Mouse (Mus musculus) fibroblast of lung, adult 2 months (primary cell): ENCODE measurements at regions not wholly inside any gene's neighbourhood (a gene's known extent, or its start where the extent isn't known, plus 50 kb on each side); places are given as distances from the start of the nearest gene placed in this dataset.
A peak's percentile ranks its signal among the peaks of the same experiment; 100 is the strongest.

Experiments
- DNase-seq: peaks from one replicate; pipeline ENCODE4 v3.0.0-alpha.2; 2011; ENCODE audit warnings: low read depth

DNA sequence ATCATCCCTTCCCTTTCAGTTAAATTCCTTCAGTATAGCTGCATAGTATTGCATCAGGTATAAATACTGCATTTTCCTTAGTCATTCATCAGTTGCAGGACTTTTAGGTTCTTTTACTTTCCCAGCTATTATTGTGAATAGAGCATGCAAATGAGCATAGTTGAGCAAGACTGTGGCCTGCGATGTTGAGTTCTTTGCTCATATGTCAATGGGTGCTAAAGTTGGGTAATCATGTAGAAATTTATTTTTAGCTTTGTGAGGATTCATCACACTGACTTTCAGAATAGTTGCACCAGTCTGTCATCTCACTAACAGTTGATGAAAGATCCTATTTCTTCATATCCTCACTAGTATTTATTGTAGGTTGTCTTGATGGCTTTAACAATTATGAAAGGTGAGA is 380.3 kb upstream of the Arrdc3 start:
- no peak for DNase-seq

DNA sequence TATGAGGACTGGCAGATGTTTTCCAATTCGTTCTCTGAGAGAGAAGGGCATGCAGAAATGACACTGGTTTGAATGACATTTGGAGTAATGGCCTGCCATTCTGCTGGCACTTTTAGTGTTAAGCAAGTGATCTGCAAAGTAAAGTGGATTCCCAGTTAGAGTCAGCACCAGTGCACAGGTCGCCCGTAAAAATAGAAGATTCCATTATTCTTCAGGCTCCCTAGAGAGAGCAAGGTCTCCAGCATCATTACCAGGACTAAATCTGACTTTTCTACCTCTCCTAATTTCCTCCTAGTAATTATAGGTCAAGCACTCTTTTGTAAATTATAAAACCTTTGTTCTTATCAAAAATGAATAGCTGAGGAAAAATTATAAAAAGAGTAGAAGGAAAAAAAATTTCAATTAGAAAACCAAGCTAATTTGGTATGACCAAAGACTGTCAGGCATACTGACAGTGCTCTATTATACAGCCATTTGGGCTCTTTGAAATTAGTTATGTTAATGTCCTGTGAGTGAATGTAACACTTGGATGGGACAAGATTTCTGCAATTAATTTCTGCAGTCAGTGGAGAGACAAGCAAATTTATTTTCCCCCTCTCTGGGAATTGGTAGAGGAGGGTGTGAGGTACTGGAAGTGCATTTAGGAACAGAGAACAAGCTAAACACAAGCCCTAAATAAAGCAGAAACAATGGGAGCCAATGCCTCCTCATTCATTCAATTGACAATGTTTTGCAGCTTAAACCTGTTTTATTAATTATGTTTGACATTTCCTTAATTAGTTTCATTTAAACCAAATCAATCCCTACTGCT is 368.8 kb upstream of the Arrdc3 start:
- no peak for DNase-seq

DNA sequence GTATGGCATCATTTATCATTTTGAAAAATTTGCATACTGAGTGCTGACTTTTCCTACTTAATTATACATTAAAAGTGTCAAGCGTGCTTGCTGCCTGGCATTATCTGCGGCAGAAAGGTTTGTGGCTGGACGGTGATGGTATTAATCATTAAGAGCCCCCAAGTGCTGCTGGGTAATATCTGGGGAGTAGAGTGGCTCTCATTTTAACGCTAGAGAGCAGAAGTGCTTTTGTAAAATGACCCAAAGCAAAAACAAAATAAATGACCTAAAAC is 368.3 kb upstream of the Arrdc3 start:
- DNase-seq = no peak

DNA sequence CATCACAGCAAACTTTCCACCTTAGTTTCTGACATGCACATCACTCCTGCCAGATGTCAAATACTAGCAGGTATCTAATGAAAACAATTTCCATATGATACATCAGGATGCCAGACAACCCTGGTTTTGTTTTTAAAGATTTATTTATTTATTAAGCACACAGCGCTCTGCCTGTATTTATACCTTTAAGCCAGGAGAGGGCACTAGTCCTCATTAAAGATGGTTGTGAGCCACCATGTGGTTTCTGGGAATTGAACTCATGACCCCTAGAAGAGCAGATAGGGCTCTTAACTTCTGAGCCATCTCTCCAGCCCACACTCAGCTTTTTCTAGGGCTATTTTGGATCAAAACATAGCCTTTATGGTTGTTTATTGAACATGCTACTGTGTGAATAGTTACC is 364.3 kb upstream of the Arrdc3 start:
- no peak for DNase-seq

DNA sequence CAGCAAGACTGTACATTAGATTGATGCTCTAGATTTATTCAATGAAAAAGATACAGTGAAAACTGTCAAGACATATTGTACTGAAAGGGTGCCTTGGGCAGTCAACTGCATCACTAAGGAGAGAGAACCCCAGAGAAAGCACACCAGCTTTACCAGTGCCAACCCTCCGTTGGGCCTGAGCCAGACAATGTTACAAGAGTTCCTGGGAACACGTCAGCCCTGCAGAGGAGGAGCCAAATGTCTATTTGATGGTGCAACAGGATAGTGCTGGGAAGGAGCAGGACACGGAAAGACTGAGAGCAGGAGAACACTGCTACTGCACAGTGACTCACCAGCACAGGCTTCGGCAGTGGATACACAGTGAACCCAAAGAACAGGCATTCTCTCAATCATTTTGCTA is 363.4 kb upstream of the Arrdc3 start:
- peak; percentile 47 for DNase-seq

DNA sequence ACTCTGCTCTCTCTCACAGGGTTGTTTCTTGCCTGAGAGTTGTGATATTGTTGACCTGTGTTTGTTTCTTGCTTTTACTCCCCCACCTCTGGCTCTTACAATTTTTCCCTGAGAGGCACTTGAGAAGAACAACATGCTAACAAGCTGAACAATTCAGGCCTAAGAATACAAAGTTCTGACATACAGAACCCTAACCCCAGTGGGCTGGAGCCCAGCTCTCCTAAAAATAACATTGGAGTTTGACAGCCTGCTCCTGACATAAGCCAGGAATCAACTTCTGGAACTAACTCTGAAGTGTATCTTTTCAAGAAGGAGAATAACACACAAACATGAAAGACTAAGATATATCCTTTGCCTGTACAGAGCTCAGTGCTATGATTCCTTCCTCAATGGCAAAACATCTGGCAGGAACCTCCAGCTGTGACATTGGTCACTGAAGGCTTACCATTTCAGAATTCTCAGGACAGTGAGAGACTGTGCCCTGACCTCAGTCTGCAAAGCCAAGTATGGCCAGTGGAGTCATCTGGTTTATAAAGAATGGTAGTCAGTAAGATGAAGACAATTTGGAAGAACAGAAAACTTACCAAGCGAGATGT is 347.3 kb upstream of the Arrdc3 start:
- no peak for DNase-seq

DNA sequence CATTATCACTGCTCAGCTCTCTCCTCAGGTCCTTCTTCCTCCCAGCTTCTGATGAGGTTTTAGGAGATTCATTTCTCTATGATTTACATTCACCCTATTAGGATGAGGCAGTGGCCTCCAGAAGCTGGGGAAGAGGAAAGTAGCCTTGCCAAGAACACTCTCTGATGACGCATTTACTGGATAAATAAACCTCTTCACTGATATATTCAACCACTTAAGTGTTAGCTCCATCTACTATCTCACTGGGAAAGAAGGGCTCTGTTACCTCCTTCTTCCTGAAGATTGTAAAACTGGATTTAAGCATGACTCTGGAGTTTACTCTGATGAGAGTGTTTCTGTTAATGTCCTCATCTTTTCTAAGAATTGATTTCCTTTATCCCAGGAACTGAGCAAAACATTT is 338.2 kb upstream of the Arrdc3 start:
- no peak for DNase-seq

DNA sequence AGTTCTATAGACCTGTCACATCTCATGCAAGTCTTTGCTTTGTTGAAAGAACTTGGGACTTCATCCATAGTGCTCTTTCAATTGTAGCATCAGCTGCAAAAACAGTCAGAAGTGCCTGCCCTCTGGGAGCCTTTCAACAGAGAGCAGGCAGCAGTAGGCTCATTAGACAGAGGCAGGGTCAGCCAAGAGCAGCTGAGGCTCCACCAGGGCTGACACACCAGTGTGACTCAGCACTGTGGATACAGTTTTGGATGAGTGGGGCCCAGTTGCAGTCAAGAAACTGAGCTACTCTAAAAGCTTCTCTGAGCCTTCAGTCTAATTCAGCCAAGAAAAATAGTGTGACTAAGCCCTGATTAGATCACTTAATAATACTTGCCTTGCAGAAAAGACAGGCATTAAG is 326.0 kb upstream of the Arrdc3 start:
- DNase-seq = peak; percentile 95
